Mouse (Mus musculus) forebrain, postnatal 0 days (tissue): ENCODE data around the gene Cd72. TPM values are rescaled to one million over a fixed set of nuclear protein-coding genes. Genes with fewer than 3 reads are reported as not detected.

ENCODE experiments used
- ATAC-seq: fragments of 200-750 bp; cut with Nextera tagmentation; 2 replicates; pipeline ENCODE4 v1.8.0; 2017; ENCODE audit warnings: mild to moderate bottlenecking, moderate library complexity
- DNase-seq: peaks from one replicate; pipeline ENCODE4 v3.0.0-alpha.2; 2015
- H3K27ac ChIP-seq: fragments of 300-500 bp; sonication (generic); 2 replicates; pipeline ENCODE4 v1.5.1; 2014; ENCODE audit warnings: low read depth, mild to moderate bottlenecking, antibody characterized with exemption, low read length, moderate library complexity, mixed read lengths
- H3K27me3 ChIP-seq: fragments of 300-500 bp; sonication (generic); 2 replicates; pipeline ENCODE4 v1.6.1; 2014; ENCODE audit warnings: mild to moderate bottlenecking, low read length, mixed read lengths; ENCODE audit not compliant: insufficient read depth
- H3K36me3 ChIP-seq: fragments of 300-500 bp; sonication (generic); 2 replicates; pipeline ENCODE4 v1.6.1; 2014; ENCODE audit warnings: mild to moderate bottlenecking, moderate library complexity; ENCODE audit not compliant: insufficient read depth
- H3K4me1 ChIP-seq: fragments of 300-500 bp; sonication (generic); 2 replicates; pipeline ENCODE4 v1.6.1; 2014; ENCODE audit warnings: antibody characterized with exemption; ENCODE audit not compliant: insufficient read depth
- H3K4me2 ChIP-seq: fragments of 300-500 bp; sonication (generic); 2 replicates; pipeline ENCODE4 v1.6.1; 2014; ENCODE audit warnings: low read depth, mild to moderate bottlenecking, moderate library complexity
- H3K4me3 ChIP-seq: fragments of 300-500 bp; sonication (generic); 2 replicates; pipeline ENCODE4 v1.5.1; 2014; ENCODE audit warnings: low read depth, low read length, mixed read lengths
- H3K9ac ChIP-seq: fragments of 300-500 bp; sonication (generic); 2 replicates; pipeline ENCODE4 v1.6.1; 2014; ENCODE audit warnings: mild to moderate bottlenecking
- H3K9me3 ChIP-seq: fragments of 300-500 bp; sonication (generic); 2 replicates; pipeline ENCODE4 v1.6.1; 2016; ENCODE audit warnings: low read length
- CTCF ChIP-seq: sonication (generic); IDR thresholded peaks from 2 replicates; pipeline ENCODE4 v1.5.1; 2016; ENCODE audit warnings: antibody characterized with exemption, control low read depth, low read depth
- WGBS: fragments of 180-500 bp; shearing (Covaris S2); extraction: QIAGEN DNeasy Blood & Tissue Kit; methylation state at CpG from one replicate; pipeline ENCODE4 v1.1.7; 2014; 5-methylcytosine and 5-hydroxymethylcytosine counted together
- polyA plus RNA-seq: library from polyadenylated mRNA; unstranded; fragments of >200 nt; fragmentation: Nextera tagmentation; extraction: Ambion mirVana; gene quantifications from 2 replicates; pipeline ENCODE4 v1.2.1, GENCODE M21; 2015
- total RNA-seq: library from RNA; depleted of rRNA; stranded (reverse); fragments of >200 nt; gene quantifications from 2 replicates; pipeline ENCODE4 v1.2.3, GENCODE M21; 2014; rRNA removed

Cd72 gene
- total and polyA plus RNA-seq, 2 experiments from 2014 or later, result 0.19 to 3.2 TPM

DNA sequence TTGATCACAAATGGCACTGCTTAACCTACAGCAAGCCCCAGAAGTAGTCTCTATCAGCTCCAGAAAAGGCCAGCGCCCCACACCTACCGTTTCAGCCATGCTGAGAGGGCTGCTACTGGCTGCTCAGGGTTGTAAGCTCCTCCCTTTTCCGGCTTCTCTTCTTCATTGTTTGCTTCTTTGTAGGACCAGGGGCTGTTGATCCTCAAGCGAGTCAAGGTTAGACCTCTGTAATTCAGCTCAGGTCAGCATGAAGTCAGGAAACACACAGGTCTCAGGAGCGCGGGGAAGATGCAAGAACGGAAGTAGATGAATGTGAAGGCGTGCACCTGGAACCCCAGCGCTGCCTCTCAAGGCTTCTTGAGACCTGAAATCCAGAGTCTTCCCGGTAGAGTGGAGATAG lies 49.7 kb downstream of the Cd72 start:
- ATAC-seq (no peak), DNase-seq (no peak)
- Histone ChIP-seq H3K4me2 (no peak overlapping the region), H3K27me3 (no peaks in the 10 kb centered on the region), H3K36me3 (peaks cover 6% of the 10 kb centered on the region; the same call in 1 of the 2 replicates), H3K9ac (no peak overlapping the region), H3K4me3 (no peak overlapping the region), H3K4me1 (peaks cover 20% of the 10 kb centered on the region), H3K9me3 (no peaks in the 10 kb centered on the region), H3K27ac (no peak overlapping the region)
- TF ChIP-seq CTCF, result no peak
- 89% methylated on average over 10 of the region's 10 CpGs for WGBS

DNA sequence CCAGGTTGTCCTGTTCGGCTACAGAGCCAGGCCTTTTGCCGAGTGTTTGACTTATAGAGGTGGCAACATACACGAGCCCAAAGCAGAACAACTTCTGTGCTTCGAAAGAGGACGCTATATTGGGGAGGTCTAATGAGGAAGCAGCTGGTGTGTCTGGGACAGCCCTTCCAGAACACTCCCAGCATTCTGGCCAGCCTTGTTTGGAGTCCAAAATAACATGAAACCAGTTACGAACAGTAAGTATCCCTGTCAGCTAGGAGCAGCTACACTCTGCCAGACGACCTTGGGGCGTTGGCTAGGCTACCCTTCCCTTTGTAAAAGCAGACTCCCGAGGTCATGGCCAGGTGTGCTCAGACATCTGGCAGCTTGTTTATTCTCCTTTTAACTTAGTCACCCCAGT lies 52.2 kb downstream of the Cd72 start:
- ATAC-seq (no peak), DNase-seq (no peak)
- H3K27ac ChIP-seq, result no peak overlapping the region
- H3K9ac ChIP-seq, result no peak overlapping the region
- no peak overlapping the region for H3K4me3 ChIP-seq
- H3K36me3 ChIP-seq, result peaks cover 6% of the 10 kb centered on the region; the same call in 1 of the 2 replicates
- WGBS, result 80% methylated on average over 9 of the region's 9 CpGs
- TF ChIP-seq CTCF, result no peak
- H3K4me1 ChIP-seq, result peaks cover 7% of the 10 kb centered on the region; the same call in 1 of the 2 replicates
- no peak overlapping the region for H3K4me2 ChIP-seq
- no peaks in the 10 kb centered on the region for H3K9me3 ChIP-seq
- no peaks in the 10 kb centered on the region for H3K27me3 ChIP-seq

DNA sequence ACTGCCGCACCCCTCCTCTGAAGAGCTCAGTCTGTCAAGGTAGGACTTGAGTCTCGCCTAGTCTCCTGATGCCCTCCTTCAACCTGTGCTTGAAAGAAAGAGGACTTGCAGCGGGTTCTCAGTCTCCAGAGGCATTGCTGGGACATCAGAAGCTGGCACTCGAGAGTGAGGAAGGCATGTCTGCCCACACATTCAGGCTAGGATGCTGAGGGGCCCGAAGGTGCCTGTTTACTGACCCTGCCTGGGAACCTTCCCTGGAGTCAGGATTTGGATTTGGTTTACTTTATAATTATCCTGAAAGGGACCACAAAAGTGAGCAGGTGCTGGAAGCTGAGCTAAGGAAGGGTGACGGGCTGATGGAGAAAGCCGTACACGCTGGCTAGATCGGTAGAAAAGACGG lies 52.9 kb downstream of the Cd72 start:
- Histone ChIP-seq H3K9me3 (no peaks in the 10 kb centered on the region), H3K4me2 (no peak overlapping the region), H3K27me3 (no peaks in the 10 kb centered on the region), H3K4me3 (no peak overlapping the region), H3K9ac (no peak overlapping the region), H3K4me1 (peaks cover 5% of the 10 kb centered on the region; the same call in 1 of the 2 replicates), H3K36me3 (peaks cover 6% of the 10 kb centered on the region; the same call in 1 of the 2 replicates), H3K27ac (no peak overlapping the region)
- 83% methylated on average over 10 of the region's 10 CpGs for WGBS
- ATAC-seq, result no peak
- DNase-seq, result no peak
- no peak for TF ChIP-seq CTCF

GRCm38 (mm10) chr4:43400976-43401375 lies 53.5 kb downstream of the Cd72 start:
- H3K9me3 ChIP-seq, result no peaks in the 10 kb centered on the region
- H3K36me3 ChIP-seq, result peaks cover 6% of the 10 kb centered on the region; the same call in 1 of the 2 replicates
- peaks cover 4% of the 10 kb centered on the region; the same call in 1 of the 2 replicates for H3K4me1 ChIP-seq
- no peak overlapping the region for H3K4me3 ChIP-seq
- TF ChIP-seq CTCF, result no peak
- H3K27ac ChIP-seq, result no peak overlapping the region
- H3K27me3 ChIP-seq, result no peaks in the 10 kb centered on the region
- H3K9ac ChIP-seq, result no peak overlapping the region
- ATAC-seq (no peak), DNase-seq (no peak)
- H3K4me2 ChIP-seq, result no peak overlapping the region
- 26% methylated on average over 10 of the region's 10 CpGs for WGBS

DNA sequence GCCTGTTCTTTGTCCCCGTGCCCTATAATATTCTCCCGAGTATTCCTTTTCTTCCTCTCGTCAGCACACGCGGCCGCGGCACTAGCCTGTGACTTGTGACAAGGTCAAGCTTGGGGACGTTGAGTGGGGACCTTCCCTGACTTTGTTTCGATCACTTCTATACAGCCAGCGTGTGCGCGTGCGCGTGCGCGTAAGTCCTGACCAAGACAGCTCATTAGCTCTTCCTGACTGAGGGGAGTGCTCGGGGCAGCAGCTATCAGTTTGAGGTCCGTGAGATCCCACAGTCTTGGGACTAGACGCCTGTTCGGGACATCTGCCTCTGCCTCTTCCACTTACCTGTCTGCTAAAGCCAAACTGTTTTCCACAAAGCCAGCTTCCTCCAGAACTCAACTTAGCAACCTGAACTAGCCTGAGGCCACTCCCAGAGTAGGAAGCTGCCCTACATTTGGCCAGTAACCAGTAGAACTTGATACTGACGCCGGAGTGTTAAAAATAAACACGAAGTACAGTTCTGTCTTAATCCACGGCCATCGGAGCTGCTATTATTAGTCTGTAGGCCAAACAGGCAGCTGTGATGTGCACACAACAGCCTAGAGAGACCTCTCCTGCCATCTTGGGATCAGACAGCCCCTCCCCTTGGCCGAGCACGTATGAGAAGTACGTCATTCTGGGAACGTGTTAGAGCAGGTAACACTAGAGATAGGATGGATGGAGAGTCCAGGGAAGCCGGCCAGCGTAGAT lies 54.9 kb downstream of the Cd72 start:
- Histone ChIP-seq H3K27ac (peak overlapping the region; percentile 45; the same call in 1 of the 2 replicates), H3K4me3 (no peak overlapping the region), H3K36me3 (peaks cover 6% of the 10 kb centered on the region; the same call in 1 of the 2 replicates), H3K9ac (no peak overlapping the region), H3K4me1 (no peaks in the 10 kb centered on the region), H3K9me3 (no peaks in the 10 kb centered on the region), H3K27me3 (no peaks in the 10 kb centered on the region), H3K4me2 (peak overlapping the region; percentile 23)
- 79% methylated on average over 31 of the region's 31 CpGs for WGBS
- ATAC-seq (peak; percentile 1; the same call in 1 of the 2 replicates), DNase-seq (no peak)
- no peak for TF ChIP-seq CTCF

- Histone ChIP-seq H3K27ac (peak overlapping the region; percentile 50; the same call in 1 of the 2 replicates), H3K36me3 (peaks cover 6% of the 10 kb centered on the region; the same call in 1 of the 2 replicates), H3K9ac (no peak overlapping the region), H3K4me2 (peak overlapping the region; percentile 23), H3K27me3 (no peaks in the 10 kb centered on the region), H3K9me3 (no peaks in the 10 kb centered on the region), H3K4me3 (no peak overlapping the region), H3K4me1 (no peaks in the 10 kb centered on the region)
- TF ChIP-seq CTCF, result no peak
- DNase-seq, result peak; percentile 43
- peak; percentile 57 for ATAC-seq
- 48% methylated on average over 17 of the region's 17 CpGs for WGBS
Measured at GRCm38 (mm10) chr4:43398829-43399331, 55.5 kb downstream of the Cd72 start.

- Histone ChIP-seq H3K4me3 (no peak overlapping the region), H3K9ac (no peak overlapping the region), H3K36me3 (peaks cover 6% of the 10 kb centered on the region; the same call in 1 of the 2 replicates), H3K4me2 (no peak overlapping the region), H3K27ac (no peak overlapping the region), H3K9me3 (no peaks in the 10 kb centered on the region), H3K27me3 (no peaks in the 10 kb centered on the region), H3K4me1 (no peaks in the 10 kb centered on the region)
- 57% methylated on average over 4 of the region's 4 CpGs for WGBS
- no peak for TF ChIP-seq CTCF
- DNase-seq (no peak), ATAC-seq (peak; percentile 55)
Measured at GRCm38 (mm10) chr4:43398014-43398413, 56.4 kb downstream of the Cd72 start.

Other genes with a start within 250 kb of the Cd72 start
- gene Atp8b5, start 187.5 kb downstream of the Cd72 start, total RNA-seq, result 0.38 and 1.8 TPM in 2 replicates
- 0.23 and 0.52 TPM in 2 replicates for gene Atp8b5, start 187.5 kb downstream of the Cd72 start, polyA plus RNA-seq
- gene Rusc2, start 72.6 kb downstream of the Cd72 start, total RNA-seq, result 116 and 148 TPM in 2 replicates
- gene Rusc2, start 72.6 kb downstream of the Cd72 start, polyA plus RNA-seq, result 73.2 and 75.8 TPM in 2 replicates
- gene Fam166b, start 25.5 kb downstream of the Cd72 start, total RNA-seq, result 0.15 and 1.3 TPM in 2 replicates
- gene Fam166b, start 25.5 kb downstream of the Cd72 start, polyA plus RNA-seq, result 0.58 and 0.96 TPM in 2 replicates
- 101 and 124 TPM in 2 replicates for gene Tesk1, start 12.7 kb downstream of the Cd72 start, total RNA-seq
- 14.8 and 15.4 TPM in 2 replicates for gene Tesk1, start 12.7 kb downstream of the Cd72 start, polyA plus RNA-seq
- gene Sit1, start 29.1 kb upstream of the Cd72 start, total RNA-seq, result not detected in 2 replicates
- gene Sit1, start 29.1 kb upstream of the Cd72 start, polyA plus RNA-seq, result not detected in 2 replicates
- gene Ccdc107, start 38.3 kb upstream of the Cd72 start, total RNA-seq, result 57.3 and 86.2 TPM in 2 replicates
- gene Ccdc107, start 38.3 kb upstream of the Cd72 start, polyA plus RNA-seq, result 92.2 and 103 TPM in 2 replicates
- 2.9 and 4.5 TPM in 2 replicates for gene Arhgef39, start 45.1 kb upstream of the Cd72 start, total RNA-seq
- 3.6 and 3.9 TPM in 2 replicates for gene Arhgef39, start 45.1 kb upstream of the Cd72 start, polyA plus RNA-seq
- 0.14 and 0.31 TPM in 2 replicates for gene Car9, start 52.3 kb upstream of the Cd72 start, total RNA-seq
- gene Car9, start 52.3 kb upstream of the Cd72 start, polyA plus RNA-seq, result 0.65 and 0.70 TPM in 2 replicates
- gene Tpm2, start 69.1 kb upstream of the Cd72 start, total RNA-seq, result 4.1 and 11.7 TPM in 2 replicates
- gene Tpm2, start 69.1 kb upstream of the Cd72 start, polyA plus RNA-seq, result 5.1 and 8.1 TPM in 2 replicates
- 61.9 and 64.4 TPM in 2 replicates for gene Creb3, start 107.7 kb upstream of the Cd72 start, total RNA-seq
- gene Creb3, start 107.7 kb upstream of the Cd72 start, polyA plus RNA-seq, result 84.0 and 87.2 TPM in 2 replicates
- 34.4 and 44.1 TPM in 2 replicates for gene Tln1, start 108.1 kb upstream of the Cd72 start, total RNA-seq
- 66.2 and 80.4 TPM in 2 replicates for gene Tln1, start 108.1 kb upstream of the Cd72 start, polyA plus RNA-seq
- 17.6 and 22.6 TPM in 2 replicates for gene Rgp1, start 124.1 kb upstream of the Cd72 start, total RNA-seq
- gene Rgp1, start 124.1 kb upstream of the Cd72 start, polyA plus RNA-seq, result 7.1 and 10.4 TPM in 2 replicates
- gene Gba2, start 124.2 kb upstream of the Cd72 start, total RNA-seq, result 31.6 and 37.7 TPM in 2 replicates
- 45.4 and 45.5 TPM in 2 replicates for gene Gba2, start 124.2 kb upstream of the Cd72 start, polyA plus RNA-seq
- gene Msmp, start 129.9 kb upstream of the Cd72 start, total RNA-seq, result not detected in 2 replicates
- 0.38 and 1.9 TPM in 2 replicates for gene Msmp, start 129.9 kb upstream of the Cd72 start, polyA plus RNA-seq
- 28.2 and 35.3 TPM in 2 replicates for gene Npr2, start 177.3 kb upstream of the Cd72 start, total RNA-seq
- gene Npr2, start 177.3 kb upstream of the Cd72 start, polyA plus RNA-seq, result 7.9 and 9.1 TPM in 2 replicates
- 5.8 and 6.1 TPM in 2 replicates for gene Spag8, start 199.0 kb upstream of the Cd72 start, total RNA-seq
- 6.0 and 9.1 TPM in 2 replicates for gene Spag8, start 199.0 kb upstream of the Cd72 start, polyA plus RNA-seq
- 53.6 and 61.9 TPM in 2 replicates for gene Hint2, start 201.8 kb upstream of the Cd72 start, total RNA-seq
- 80.0 and 101 TPM in 2 replicates for gene Hint2, start 201.8 kb upstream of the Cd72 start, polyA plus RNA-seq
- gene Tmem8b, start 214.3 kb upstream of the Cd72 start, total RNA-seq, result 21.3 and 27.4 TPM in 2 replicates
- 8.2 and 14.1 TPM in 2 replicates for gene Tmem8b, start 214.3 kb upstream of the Cd72 start, polyA plus RNA-seq
- gene Fam221b, start 214.5 kb upstream of the Cd72 start, total RNA-seq, result 0.08 TPM in 1 of 2 replicates, not detected in the other
- gene Fam221b, start 214.5 kb upstream of the Cd72 start, polyA plus RNA-seq, result 1.6 TPM in 2 replicates
- not detected in 2 replicates for gene Olfr70, start 246.2 kb upstream of the Cd72 start, total RNA-seq
- gene Olfr70, start 246.2 kb upstream of the Cd72 start, polyA plus RNA-seq, result not detected in 2 replicates